Mouse (Mus musculus): Measurements from ENCODE around the gene Klhl12.
A peak's percentile ranks its signal among the peaks of the same experiment; 100 is the strongest.
"Not testable (repeated sequence)": the region's sequence is repeated elsewhere in the genome, so short reads cannot be mapped to it uniquely, and the experiment has no call there.

The Klhl12 gene

DNA sequence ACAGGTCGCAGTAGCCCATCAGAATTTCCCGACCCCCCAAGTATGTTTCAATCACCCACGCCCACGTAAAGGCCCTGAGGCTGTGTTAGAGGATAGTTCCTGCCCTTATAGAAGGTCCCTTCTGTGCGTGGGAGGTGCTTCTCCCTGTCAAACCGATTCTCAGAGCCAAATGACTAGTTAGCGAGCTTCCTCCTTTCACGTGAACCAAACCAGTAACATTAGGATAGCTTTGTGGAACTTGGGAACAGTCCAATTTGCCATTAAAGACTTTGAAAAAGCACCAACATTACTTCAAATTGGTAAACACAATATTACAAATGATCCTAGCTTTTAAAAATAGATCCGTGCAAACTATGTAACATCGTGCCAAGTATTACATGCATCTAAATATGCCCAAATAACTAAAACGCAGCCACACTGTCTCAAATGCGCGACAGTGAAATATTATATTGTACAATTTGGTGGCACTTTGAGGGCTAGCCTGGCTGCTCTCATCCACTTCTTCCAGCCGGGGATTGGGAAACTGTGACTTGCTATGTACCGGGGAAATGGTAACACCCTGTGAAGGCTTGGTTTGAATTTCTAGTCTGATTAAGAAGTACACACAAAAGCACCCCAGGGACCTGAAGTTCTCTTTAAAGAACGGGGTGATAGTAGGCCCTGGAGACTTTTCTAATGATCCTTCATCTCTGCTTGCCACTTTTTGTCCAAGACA lies 58.7 kb downstream of the Klhl12 start:
- DNase-seq (ENCODE audit: low spot score in 2 of 2), result no peak

DNA sequence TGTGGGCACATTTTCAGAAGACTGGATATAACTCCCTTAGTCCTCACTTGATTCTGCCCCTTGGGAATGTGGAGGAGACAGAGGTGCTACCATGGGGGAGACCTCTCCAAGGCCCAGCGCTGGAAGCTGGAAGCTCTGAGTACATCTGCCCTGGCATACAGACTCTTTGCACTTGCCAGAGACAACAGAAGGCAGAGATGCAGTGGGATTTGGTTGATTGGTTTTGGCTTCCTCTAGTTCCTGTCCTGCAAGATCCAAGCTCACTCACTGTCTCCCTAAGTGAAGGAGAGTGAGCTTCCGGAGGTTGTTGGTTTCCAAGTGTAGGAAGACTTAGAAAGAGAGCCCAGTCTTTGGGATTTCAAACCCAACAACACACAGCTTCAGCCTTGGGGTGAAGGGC lies 60.6 kb downstream of the Klhl12 start:
- DNase-seq (ENCODE audit: low spot score in 2 of 2), result no peak

DNA sequence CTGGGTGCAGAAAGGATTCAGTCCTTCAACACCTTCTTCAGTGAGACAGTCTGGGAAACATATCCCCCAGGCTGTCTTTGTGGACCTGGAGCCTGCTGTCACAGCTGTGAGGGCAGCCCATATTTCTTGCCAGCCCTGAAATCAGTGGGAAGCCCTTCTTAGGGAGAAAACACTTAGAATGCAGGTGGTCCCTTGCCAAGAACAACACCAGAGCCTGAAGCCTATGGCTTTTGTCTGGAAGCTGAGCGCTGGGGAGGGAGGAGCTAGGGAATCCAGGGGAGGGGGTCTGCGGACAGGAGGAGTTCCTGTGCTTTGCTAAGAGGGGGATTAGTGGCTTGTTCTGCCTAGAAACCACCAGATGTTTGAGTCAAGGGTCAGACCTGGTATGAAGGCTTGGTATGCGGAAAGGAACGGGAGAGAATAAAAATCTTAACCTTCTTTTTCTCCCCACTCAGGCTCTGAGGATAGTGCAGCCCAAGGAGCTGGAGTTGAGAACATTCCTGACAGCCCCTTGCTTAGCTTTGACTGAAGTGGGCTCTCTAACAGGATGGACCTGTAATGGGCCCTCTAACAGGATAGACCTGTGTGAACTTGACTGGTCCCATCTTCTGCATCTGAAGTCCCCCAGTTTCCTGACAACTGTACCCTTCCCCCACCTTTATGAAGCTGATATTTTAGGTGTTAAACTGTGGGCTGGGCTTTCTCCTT lies 61.3 kb downstream of the Klhl12 start:
- no peak for DNase-seq (ENCODE audit: low spot score in 2 of 2)

DNA sequence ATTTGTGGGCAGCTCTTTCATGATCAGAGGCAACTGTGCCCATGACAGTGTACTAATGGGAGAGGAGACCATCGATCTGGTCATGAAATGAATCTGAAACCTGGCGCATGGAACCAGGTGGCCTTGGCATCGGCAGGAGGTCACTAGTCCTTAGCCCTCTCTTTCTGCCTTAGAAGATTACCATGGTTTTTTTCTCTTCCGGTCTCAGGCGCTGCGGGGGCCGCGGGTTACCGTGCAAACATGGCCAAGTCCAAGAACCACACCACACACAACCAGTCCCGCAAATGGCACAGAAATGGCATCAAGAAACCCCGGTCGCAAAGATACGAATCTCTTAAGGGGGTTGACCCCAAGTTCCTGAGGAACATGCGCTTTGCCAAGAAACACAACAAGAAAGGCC lies 62.5 kb downstream of the Klhl12 start:
- not testable (repeated sequence) for DNase-seq (ENCODE audit: low spot score in 2 of 2)

DNA sequence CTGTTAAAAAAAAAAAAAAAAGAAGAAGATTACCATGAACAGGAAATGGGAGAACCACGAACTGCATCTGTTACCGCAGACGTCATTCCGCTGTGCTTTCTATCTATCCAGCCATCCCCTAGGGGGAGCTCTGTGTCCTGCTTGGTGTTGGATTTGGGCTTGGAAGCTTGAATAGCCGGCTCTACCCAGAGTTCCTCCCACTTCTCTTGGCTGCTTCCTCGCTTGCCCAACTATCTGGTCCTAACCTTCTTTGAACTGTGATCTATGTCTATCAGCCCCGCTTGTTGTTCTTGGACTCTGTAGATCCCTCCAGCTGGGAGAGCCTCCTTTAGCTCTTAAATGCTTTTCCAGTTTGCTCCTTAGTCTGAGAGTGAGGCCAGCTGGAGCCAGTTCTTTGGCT lies 63.3 kb downstream of the Klhl12 start:
- peak; percentile 91 to 93 for DNase-seq (ENCODE audit: low spot score in 2 of 2)

DNA sequence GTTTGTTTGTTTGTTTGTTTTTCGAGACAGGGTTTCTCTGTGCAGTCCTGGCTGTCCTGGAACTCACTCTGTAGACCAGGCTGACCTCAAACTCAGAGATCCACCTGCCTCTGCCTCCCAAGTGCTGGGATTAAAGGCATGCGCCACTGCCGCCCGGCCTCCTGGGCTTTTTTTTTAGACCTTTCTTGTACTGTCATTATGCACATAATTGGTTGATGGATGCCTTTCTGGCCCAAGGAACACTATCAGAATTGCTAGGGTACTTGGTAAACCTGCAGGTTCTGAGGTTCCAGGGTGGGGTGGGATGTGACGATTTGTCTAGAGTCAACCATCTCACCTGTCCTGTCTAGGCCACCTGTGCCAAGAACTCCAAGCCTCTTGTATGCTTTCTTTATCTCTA lies 63.9 kb downstream of the Klhl12 start:
- DNase-seq (ENCODE audit: low spot score in 2 of 2), result not testable (repeated sequence)

DNA sequence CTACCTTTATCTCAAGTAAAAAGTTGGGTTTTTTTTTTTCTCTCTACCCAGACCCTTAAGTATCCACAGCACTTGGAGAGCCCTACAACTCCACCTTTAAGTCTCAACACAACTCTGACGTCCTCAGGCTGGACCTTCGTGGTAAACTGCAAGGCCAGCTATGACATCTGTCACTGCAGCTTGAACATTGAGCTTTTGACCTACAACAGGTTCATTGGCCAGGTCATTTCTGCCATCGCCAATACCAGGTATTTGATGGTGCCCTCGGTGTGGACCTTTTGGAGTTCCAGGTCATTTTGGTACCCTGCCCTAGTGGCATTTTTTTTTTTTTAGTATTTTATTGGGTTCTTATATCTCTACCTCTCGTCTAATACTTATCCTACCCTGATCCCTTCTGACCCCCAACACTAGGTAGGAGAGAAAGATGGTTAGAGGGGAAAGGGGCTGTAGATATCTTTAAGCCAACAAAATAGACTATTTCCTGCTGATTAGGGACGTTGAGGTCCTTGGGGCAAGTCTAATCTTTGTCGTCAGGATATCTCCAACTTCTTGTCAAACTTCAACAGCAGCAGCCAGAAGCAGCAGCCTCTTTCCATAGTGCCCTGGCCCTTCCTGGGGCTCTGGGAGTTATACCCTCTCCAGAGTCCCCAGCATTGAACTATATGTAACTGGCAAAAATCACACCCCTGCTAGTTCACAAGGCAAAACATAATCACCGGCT lies 64.8 kb downstream of the Klhl12 start:
- DNase-seq (ENCODE audit: low spot score in 2 of 2), result no peak

DNA sequence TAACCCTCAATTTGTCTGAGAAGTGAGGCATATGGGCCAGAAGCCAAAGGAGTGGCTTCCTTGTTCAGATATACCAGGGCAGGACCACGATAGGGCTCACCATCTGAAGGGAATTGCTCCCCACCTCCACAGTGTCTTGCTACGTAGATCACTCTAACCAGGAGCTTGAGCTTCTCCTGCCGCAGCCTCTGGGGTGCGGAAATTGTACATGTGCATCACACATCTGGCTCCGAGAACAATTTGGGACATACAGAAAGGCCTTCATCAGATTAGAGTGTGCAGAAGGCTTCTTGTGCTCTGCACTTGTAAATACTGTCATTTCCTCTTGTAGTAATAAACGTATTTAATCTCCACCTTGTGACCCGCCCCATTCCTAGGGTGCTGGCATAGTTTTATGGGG lies 65.8 kb downstream of the Klhl12 start:
- DNase-seq (ENCODE audit: low spot score in 2 of 2), result no peak

DNA sequence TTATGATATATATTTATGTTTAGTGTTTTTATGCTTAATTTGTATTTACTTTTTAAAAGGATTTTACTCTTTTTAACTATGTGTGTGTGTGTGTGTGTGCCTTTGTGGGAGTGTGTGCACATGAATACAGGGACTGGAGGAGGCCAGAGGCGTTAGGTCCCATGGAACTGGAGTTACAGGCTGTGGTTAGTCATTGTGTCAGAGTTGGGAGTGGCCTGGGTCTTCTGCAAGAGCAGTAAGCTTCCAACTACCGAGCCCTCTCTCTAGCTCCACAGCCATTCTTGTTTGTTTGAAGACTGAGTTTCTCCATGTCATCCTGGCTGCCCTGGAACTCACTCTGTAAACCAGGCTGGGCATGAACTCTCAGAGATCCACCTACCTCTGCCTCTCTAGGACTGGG lies 67.0 kb downstream of the Klhl12 start:
- no peak for DNase-seq (ENCODE audit: low spot score in 2 of 2)

DNA sequence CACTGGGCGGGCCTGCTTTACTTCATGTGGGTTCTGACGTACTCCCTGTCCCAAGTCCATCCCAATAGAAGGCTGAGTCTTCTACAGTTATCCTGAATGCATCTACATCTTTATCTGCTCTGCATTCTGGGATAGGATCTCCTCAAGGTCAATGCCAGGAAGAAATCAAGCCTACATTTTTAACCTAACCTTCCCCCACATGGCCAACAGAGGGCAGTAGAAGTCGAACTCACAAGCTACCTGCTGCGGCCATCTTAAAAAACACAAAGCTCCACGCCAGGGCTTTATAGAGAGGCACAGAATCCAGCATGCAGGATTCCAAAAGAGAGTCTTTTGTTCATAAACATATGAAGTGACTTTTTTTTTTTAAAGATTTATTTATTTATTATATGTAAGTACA lies 69.1 kb downstream of the Klhl12 start:
- DNase-seq (ENCODE audit: low spot score in 2 of 2), result no peak

DNA sequence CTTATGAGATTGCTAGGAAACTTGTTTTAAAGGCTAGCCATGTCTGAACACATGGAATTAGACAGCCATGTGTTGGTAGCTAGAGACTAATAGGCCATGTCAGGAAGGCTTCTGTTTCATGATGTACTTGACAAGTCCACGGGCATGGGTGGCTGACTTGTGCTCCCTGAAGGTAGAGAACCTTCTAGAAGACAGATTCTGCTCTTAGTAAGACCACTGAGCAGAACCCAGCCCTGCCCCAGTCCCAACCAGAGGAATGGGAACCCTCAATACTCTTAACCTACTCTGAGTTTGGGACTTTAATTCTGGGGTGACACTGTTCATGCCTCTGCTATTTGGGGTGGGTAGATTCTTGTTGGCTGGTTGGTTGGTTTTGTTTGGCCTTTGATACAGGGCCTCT lies 69.7 kb downstream of the Klhl12 start:
- DNase-seq (ENCODE audit: low spot score in 2 of 2), result no peak

DNA sequence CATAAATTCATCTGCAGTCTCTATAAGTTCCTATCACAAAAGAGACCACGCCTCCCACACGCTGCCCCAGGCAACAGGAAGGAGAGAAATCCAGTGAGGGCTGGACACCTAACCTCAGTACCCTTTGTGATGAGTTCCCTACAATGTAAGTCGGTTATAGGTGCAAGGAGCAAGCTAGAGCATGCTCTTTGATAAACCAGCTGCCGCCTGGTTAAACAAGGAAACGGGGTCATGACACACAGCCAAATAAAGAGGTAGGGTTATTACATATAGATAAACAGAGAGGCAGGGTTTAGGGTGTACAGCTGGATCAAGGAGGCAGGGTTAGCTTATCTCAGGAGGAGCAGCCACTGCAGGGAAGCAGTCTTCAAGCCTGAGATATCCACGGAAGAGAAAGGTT lies 71.4 kb downstream of the Klhl12 start:
- no peak for DNase-seq (ENCODE audit: low spot score in 2 of 2)

DNA sequence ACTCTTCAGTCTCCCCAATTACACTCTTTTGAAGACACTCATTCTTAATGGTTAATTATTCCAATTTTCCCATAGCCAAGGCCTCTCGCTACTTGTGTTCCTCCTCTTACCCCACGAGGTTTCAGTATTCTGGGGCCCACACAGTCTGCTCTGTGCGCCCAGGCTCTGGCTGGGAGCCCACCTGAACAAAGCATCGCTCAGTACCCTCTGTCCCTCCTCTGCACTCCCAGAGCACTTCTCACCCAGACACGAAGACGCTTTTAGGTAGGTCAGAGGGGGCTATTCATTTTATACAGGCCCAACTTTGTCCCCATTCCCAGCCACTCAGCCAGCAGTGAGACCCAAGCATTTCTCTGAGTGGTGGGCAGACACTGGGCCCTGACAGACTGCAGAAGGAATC lies 75.3 kb downstream of the Klhl12 start:
- DNase-seq (ENCODE audit: low spot score in 2 of 2), result no peak

DNA sequence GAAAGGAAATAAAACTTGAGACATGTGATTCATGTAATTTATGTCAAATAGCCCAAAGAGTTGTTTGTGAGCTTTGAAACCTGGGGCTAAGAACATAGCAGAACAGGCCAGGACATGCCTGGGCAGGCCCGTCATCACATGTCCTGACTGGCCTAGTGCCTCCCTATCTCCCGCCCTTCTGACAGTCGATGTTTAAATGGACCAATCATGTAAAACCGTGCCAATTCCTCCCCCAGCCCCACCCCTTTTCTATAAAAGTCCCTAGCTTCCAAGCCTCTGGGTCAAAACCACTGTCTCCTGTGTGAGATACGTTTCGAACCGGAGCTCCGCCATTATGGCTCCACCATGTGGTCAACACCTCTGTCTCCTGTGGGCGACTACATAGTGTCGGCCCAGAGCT lies 78.4 kb downstream of the Klhl12 start:
- not testable (repeated sequence) for DNase-seq (ENCODE audit: low spot score in 2 of 2)

DNA sequence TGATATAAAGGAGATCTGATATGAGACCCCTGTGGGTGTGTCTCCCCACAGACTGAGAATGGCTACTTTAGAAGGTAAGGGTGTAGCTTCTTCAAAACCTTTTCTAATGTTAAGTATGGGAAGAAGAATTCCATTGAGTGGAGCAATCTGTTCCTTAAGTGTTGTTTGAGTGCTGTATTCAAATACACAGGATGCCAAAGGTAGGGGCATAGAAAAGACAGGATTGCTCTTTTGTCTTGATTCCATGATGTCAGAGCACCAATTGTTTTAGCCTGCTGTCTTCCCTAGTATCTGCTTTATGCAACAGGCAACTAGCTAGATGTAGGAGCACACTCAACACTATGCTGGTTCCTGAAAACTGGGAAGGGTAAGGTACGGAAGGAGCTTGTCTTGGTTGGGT lies 79.7 kb downstream of the Klhl12 start:
- DNase-seq (ENCODE audit: low spot score in 2 of 2), result no peak

DNA sequence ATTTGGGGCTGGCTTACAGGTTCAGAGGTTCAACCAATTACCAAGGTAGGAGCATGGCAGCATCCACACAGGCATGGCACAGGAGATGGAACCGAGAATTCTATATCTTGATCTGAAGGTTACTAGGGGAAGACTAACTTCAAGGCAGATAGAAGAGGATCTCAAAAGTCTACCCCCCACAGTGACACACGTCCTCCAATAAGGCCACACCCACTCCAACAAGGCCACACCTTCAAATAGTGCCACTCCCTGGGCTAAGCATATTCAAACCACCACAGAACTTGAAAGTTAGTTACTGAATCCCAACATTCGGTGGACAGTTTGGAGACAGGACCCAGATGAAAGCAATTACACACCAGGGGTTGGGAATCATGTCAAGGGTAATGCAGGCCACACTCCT lies 80.2 kb downstream of the Klhl12 start:
- no peak for DNase-seq (ENCODE audit: low spot score in 2 of 2)

DNA sequence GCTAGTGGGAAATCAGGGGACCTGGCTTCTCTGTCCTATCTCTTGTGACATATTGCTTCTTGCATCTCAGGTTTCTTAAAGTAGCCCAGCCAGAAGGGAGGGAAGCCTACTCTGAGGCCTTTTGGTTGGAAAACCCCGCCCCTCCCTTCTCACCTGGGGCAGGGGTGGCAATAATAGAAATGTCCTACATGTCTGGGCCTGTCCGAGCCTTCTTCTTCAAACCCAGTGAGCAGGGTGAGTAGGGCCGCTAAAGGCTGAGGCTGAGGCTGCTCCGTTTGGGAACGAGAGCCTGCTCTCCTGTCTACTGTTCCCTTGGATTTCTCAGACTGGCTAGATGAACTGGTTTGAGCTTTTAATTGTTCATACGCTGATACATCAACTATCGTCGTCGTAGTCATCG lies 85.3 kb downstream of the Klhl12 start:
- DNase-seq (ENCODE audit: low spot score in 2 of 2), result no peak

All from heart, adult 9 months (tissue).